Mouse (Mus musculus): ENCODE data around the gene E2f8. TPM values are rescaled to one million over a fixed set of nuclear protein-coding genes. Genes with fewer than 3 reads are reported as not detected.

Gene E2f8
- polyA plus RNA-seq, 1 experiment from 2014 or later = 2.3 TPM

GRCm38 (mm10) chr7:48832735-48833134 is 48.7 kb downstream of the E2f8 start:
- H3K4me1 ChIP-seq = peaks cover 14% of the 10 kb centered on the region
- WGBS = 88% methylated on average over 1 of the region's 1 CpGs
- no peak overlapping the region for H3K4me3 ChIP-seq (replicated peaks)
- H3K4me2 ChIP-seq = no peak overlapping the region
- peaks cover 5% of the 10 kb centered on the region for H3K36me3 ChIP-seq
- H3K9ac ChIP-seq (replicated peaks) = no peak overlapping the region
- H3K9me3 ChIP-seq (replicated peaks) = no peaks in the 10 kb centered on the region
- no peak overlapping the region for H3K27ac ChIP-seq (replicated peaks)
- H3K27me3 ChIP-seq (replicated peaks) = peaks cover 44% of the 10 kb centered on the region
- ATAC-seq (ENCODE audit: low FRiP score) = no peak

GRCm38 (mm10) chr7:48830395-48830794 is 51.0 kb downstream of the E2f8 start:
- H3K9me3 ChIP-seq (replicated peaks) = no peaks in the 10 kb centered on the region
- no peak for ATAC-seq (ENCODE audit: low FRiP score)

GRCm38 (mm10) chr7:48829177-48829910 is 52.1 kb downstream of the E2f8 start:
- no peak overlapping the region for H3K4me3 ChIP-seq (replicated peaks)
- no peak overlapping the region for H3K9ac ChIP-seq (replicated peaks)
- 0 out of 2 replicates have a peak, but pooled peaks cover 2% of the 10 kb centered on the region for H3K4me1 ChIP-seq
- WGBS = 81% methylated on average over 5 of the region's 5 CpGs
- ATAC-seq (ENCODE audit: low FRiP score) = no peak
- no peaks in the 10 kb centered on the region for H3K9me3 ChIP-seq (replicated peaks)
- H3K27me3 ChIP-seq (replicated peaks) = peaks cover 39% of the 10 kb centered on the region
- H3K27ac ChIP-seq (replicated peaks) = no peak overlapping the region
- peaks cover 37% of the 10 kb centered on the region for H3K36me3 ChIP-seq
- no peak overlapping the region for H3K4me2 ChIP-seq

More at GRCm38 (mm10) chr7:48830395-48830794, 51.0 kb downstream of the E2f8 start:
- Histone ChIP-seq H3K4me2 (no peak overlapping the region), H3K27ac (replicated peaks) (no peak overlapping the region), H3K27me3 (replicated peaks) (peaks cover 39% of the 10 kb centered on the region), H3K4me3 (replicated peaks) (no peak overlapping the region), H3K9ac (replicated peaks) (no peak overlapping the region), H3K36me3 (peaks cover 27% of the 10 kb centered on the region), H3K4me1 (peaks cover 11% of the 10 kb centered on the region)
- WGBS = 56% methylated on average over 2 of the region's 2 CpGs

- H3K4me3 ChIP-seq (replicated peaks) = no peak overlapping the region
- H3K27me3 ChIP-seq (replicated peaks) = 0 out of 2 replicates have a peak, but pooled peaks cover 7% of the 10 kb centered on the region
- H3K4me2 ChIP-seq = no peak overlapping the region
- H3K4me1 ChIP-seq = no peaks in the 10 kb centered on the region
- H3K9ac ChIP-seq (replicated peaks) = no peak overlapping the region
- H3K9me3 ChIP-seq (replicated peaks) = no peaks in the 10 kb centered on the region
- H3K27ac ChIP-seq (replicated peaks) = no peak overlapping the region
- 96% methylated on average over 6 of the region's 6 CpGs for WGBS
- peaks cover 74% of the 10 kb centered on the region for H3K36me3 ChIP-seq
- no peak for ATAC-seq (ENCODE audit: low FRiP score)
Observed at GRCm38 (mm10) chr7:48825170-48825569, 56.2 kb downstream of the E2f8 start.

GRCm38 (mm10) chr7:48824671-48825070 is 56.7 kb downstream of the E2f8 start:
- H3K36me3 ChIP-seq = peaks cover 78% of the 10 kb centered on the region
- ATAC-seq (ENCODE audit: low FRiP score) = no peak
- 98% methylated on average over 1 of the region's 1 CpGs for WGBS

GRCm38 (mm10) chr7:48823621-48824020 is 57.8 kb downstream of the E2f8 start:
- Histone ChIP-seq H3K9me3 (replicated peaks) (no peaks in the 10 kb centered on the region), H3K4me2 (no peak overlapping the region), H3K9ac (replicated peaks) (no peak overlapping the region), H3K27ac (replicated peaks) (no peak overlapping the region), H3K4me3 (replicated peaks) (no peak overlapping the region), H3K36me3 (peaks cover 89% of the 10 kb centered on the region), H3K4me1 (no peaks in the 10 kb centered on the region), H3K27me3 (replicated peaks) (0 out of 2 replicates have a peak, but pooled peaks cover 7% of the 10 kb centered on the region)
- ATAC-seq (ENCODE audit: low FRiP score) = no peak
- WGBS = 96% methylated on average over 3 of the region's 3 CpGs

More at GRCm38 (mm10) chr7:48824671-48825070, 56.7 kb downstream of the E2f8 start:
- Histone ChIP-seq H3K4me1 (no peaks in the 10 kb centered on the region), H3K27me3 (replicated peaks) (0 out of 2 replicates have a peak, but pooled peaks cover 7% of the 10 kb centered on the region), H3K4me3 (replicated peaks) (no peak overlapping the region), H3K27ac (replicated peaks) (no peak overlapping the region), H3K9me3 (replicated peaks) (no peaks in the 10 kb centered on the region), H3K4me2 (no peak overlapping the region), H3K9ac (replicated peaks) (no peak overlapping the region)

- H3K9ac ChIP-seq (replicated peaks) = no peak overlapping the region
- H3K4me3 ChIP-seq (replicated peaks) = no peak overlapping the region
- H3K36me3 ChIP-seq = peaks cover 89% of the 10 kb centered on the region
- WGBS = 92% methylated on average over 5 of the region's 5 CpGs
- no peaks in the 10 kb centered on the region for H3K9me3 ChIP-seq (replicated peaks)
- no peaks in the 10 kb centered on the region for H3K27me3 ChIP-seq (replicated peaks)
- ATAC-seq (ENCODE audit: low FRiP score) = no peak
- no peaks in the 10 kb centered on the region for H3K4me1 ChIP-seq
- H3K4me2 ChIP-seq = no peak overlapping the region
- no peak overlapping the region for H3K27ac ChIP-seq (replicated peaks)
Observed at GRCm38 (mm10) chr7:48821654-48822053, 59.7 kb downstream of the E2f8 start.

Other genes with a start within 250 kb of the E2f8 start
- gene Mrgprb3, start 237.8 kb downstream of the E2f8 start, polyA plus RNA-seq (2015; fragmentation: Nextera tagmentation; extraction: Ambion mirVana) = not detected in 2 replicates
- 36.5 and 39.2 TPM in 2 replicates for gene Zdhhc13, start 92.6 kb downstream of the E2f8 start, polyA plus RNA-seq (2015; fragmentation: Nextera tagmentation; extraction: Ambion mirVana)
- 6.1 and 10.0 TPM in 2 replicates for gene Csrp3, start 33.6 kb downstream of the E2f8 start, polyA plus RNA-seq (2015; fragmentation: Nextera tagmentation; extraction: Ambion mirVana)
- 27.6 and 31.3 TPM in 2 replicates for gene Nav2, start 27.1 kb upstream of the E2f8 start, polyA plus RNA-seq (2015; fragmentation: Nextera tagmentation; extraction: Ambion mirVana)

All from neural tube, embryonic 15.5 days (tissue).